Mouse (Mus musculus): ENCODE measurements around the gene Stt3a. TPM values are rescaled to one million over a fixed set of nuclear protein-coding genes. Genes with fewer than 3 reads are reported as not detected.

Gene Stt3a
- polyA plus RNA-seq, 1 experiment from 2014 or later = 155 TPM

DNA sequence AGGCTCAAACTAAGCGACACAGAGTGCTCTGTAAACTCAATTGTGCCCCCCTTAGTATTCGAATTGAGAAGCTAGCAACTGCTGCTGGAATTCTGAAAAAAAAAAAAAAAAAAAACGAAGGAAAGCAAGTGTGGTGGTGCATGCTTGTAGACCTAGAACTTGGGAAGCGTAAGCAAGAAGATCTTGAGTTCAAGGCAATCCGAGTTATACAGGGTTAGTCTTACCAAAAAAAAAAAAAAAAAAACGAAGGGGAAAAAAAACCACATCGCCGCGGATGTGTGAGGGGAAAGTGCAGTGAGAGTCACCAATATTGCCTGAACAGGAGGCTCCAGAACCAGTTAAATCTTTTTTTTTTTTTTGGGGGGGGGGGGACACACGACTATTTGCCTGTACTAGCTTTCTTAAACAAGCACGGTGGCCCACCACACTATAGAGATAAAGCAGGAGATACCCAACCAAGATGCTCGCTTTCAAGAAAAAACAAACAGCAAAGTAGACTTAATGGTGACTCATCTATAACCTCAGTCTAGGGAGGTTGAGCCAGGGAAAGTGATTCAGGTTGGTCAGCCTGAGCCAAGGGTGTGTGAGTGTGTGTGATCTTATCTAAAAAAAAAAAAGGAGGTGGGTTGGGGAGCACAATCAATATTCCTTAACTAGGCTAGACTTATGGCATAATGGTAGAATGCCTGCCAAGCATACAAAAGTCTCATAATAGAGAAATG is 40.3 kb downstream of the Stt3a start, which contains the start of gene Chek1:
Gene Chek1, minus strand, starts transcription at position 32 of the 722 bp plus-strand sequence.
- peaks cover 14% of the 10 kb centered on the region for H3K4me1 ChIP-seq (ENCODE audit: control insufficient read depth, insufficient read depth, low read length)
- no peaks in the 10 kb centered on the region for H3K9me3 ChIP-seq (ENCODE audit: control insufficient read depth, low read length)
- H3K36me3 ChIP-seq (ENCODE audit: control insufficient read depth, insufficient read depth, low read length) = peaks cover 4% of the 10 kb centered on the region
- peak within 1 kb of the TSS; percentile 86 for H3K9ac ChIP-seq (ENCODE audit: low read length)
- no peaks in the 10 kb centered on the region for H3K27me3 ChIP-seq (ENCODE audit: control insufficient read depth, insufficient read depth, low read length)
- ATAC-seq (ENCODE audit: low FRiP score) (no peak; the same call in 1 of the 2 replicates), DNase-seq (ENCODE audit: low spot score, missing footprints) (no peak)
- WGBS = 12% methylated on average over 12 of the region's 12 CpGs
- H3K4me3 ChIP-seq (ENCODE audit: low read depth, low read length) = peak within 1 kb of the TSS; percentile 74
- peak within 1 kb of the TSS; percentile 85 for H3K27ac ChIP-seq (ENCODE audit: low read depth, low read length)
- H3K4me2 ChIP-seq = peak within 1 kb of the TSS; percentile 84

- Histone ChIP-seq H3K27me3 (ENCODE audit: control insufficient read depth, insufficient read depth, low read length) (no peaks in the 10 kb centered on the region), H3K36me3 (ENCODE audit: control insufficient read depth, insufficient read depth, low read length) (peaks cover 7% of the 10 kb centered on the region), H3K4me1 (ENCODE audit: control insufficient read depth, insufficient read depth, low read length) (peaks cover 14% of the 10 kb centered on the region), H3K9ac (ENCODE audit: low read length) (peak overlapping the region; percentile 86), H3K27ac (ENCODE audit: low read depth, low read length) (peak overlapping the region; percentile 85), H3K9me3 (ENCODE audit: control insufficient read depth, low read length) (no peaks in the 10 kb centered on the region), H3K4me2 (peak overlapping the region; percentile 84), H3K4me3 (ENCODE audit: low read depth, low read length) (peak overlapping the region; percentile 74)
- ATAC-seq (ENCODE audit: low FRiP score) (peak; percentile 95), DNase-seq (ENCODE audit: low spot score, missing footprints) (peak; percentile 100)
- WGBS = under 1% methylated on average over 53 of the region's 53 CpGs
Measured at GRCm38 (mm10) chr9:36726131-36727033, 41.1 kb downstream of the Stt3a start.

DNA sequence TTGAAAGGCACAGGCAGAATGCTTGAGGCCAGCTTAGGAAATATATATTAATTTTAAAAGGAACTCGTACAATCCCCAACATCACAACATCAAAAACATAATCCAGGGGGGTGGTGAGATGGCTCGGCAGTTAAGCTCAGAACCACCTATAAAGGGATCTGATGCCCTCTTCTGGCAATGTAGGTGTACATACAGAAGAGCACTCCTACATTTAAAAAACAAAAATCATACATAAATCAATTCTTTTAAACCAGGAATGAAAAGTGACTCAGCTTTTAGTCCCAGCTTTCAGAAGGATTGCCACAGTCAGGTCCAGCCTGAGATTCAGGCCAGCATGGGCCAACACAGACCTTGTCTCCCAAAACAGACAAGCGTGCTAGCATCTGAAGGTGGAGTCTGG is 50.9 kb downstream of the Stt3a start:
- H3K4me1 ChIP-seq (ENCODE audit: control insufficient read depth, insufficient read depth, low read length) = no peaks in the 10 kb centered on the region
- 87% methylated on average over 3 of the region's 3 CpGs for WGBS
- H3K4me2 ChIP-seq = no peak overlapping the region
- peak; percentile 68 for DNase-seq (ENCODE audit: low spot score, missing footprints)
- no peak overlapping the region for H3K9ac ChIP-seq (ENCODE audit: low read length)
- no peak overlapping the region for H3K27ac ChIP-seq (ENCODE audit: low read depth, low read length)
- H3K4me3 ChIP-seq (ENCODE audit: low read depth, low read length) = no peak overlapping the region
- peaks cover 9% of the 10 kb centered on the region for H3K36me3 ChIP-seq (ENCODE audit: control insufficient read depth, insufficient read depth, low read length)
- no peaks in the 10 kb centered on the region for H3K9me3 ChIP-seq (ENCODE audit: control insufficient read depth, low read length)
- ATAC-seq (ENCODE audit: low FRiP score) = no peak
- H3K27me3 ChIP-seq (ENCODE audit: control insufficient read depth, insufficient read depth, low read length) = no peaks in the 10 kb centered on the region

DNA sequence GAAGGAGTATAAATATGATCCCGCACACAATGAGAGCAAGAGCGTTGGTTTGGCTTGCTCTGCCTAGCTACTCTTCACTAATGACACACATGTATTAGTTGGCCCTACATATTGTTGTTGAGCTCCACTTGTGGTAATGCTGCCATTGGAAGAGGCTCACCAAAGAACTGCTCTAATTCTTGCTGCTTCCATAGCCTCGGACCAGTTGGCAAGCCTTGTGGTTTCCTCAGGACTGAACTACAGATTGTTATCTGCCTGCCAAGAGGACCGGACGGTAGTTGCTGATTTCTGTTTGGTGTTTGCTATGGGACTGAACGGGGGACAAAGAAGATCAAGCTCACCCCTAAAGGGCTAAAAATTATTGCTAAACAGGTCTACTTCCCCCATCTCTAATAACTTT is 60.2 kb downstream of the Stt3a start:
- Histone ChIP-seq H3K4me3 (ENCODE audit: low read depth, low read length) (no peak overlapping the region), H3K27ac (ENCODE audit: low read depth, low read length) (no peak overlapping the region), H3K4me1 (ENCODE audit: control insufficient read depth, insufficient read depth, low read length) (no peaks in the 10 kb centered on the region), H3K9ac (ENCODE audit: low read length) (no peak overlapping the region), H3K4me2 (no peak overlapping the region), H3K27me3 (ENCODE audit: control insufficient read depth, insufficient read depth, low read length) (no peaks in the 10 kb centered on the region), H3K36me3 (ENCODE audit: control insufficient read depth, insufficient read depth, low read length) (peaks cover 6% of the 10 kb centered on the region), H3K9me3 (ENCODE audit: control insufficient read depth, low read length) (no peaks in the 10 kb centered on the region)
- 95% methylated on average over 6 of the region's 6 CpGs for WGBS
- ATAC-seq (ENCODE audit: low FRiP score) = no peak
- DNase-seq (ENCODE audit: low spot score, missing footprints) = no peak

DNA sequence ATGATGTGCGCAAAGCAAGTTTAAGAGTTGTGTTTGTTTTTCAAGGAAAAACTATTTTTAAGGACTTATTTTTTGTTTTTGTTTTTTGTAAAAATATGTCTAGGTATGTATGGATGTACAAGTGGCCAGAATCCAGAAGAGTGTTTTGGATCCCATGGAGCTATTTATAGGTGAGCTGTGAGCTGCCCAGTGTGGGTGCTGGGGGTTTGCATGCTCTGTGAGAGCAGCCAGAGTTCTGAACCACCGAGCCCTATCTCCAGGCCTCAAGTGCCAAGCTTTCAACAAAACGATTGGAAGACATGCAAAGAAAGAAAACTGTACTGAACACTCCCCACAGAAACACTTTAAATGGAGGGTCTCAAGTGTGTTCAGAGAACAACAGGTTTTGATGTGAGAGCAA is 61.6 kb downstream of the Stt3a start:
- ATAC-seq (ENCODE audit: low FRiP score) = no peak
- Histone ChIP-seq H3K4me2 (no peak overlapping the region), H3K9me3 (ENCODE audit: control insufficient read depth, low read length) (no peaks in the 10 kb centered on the region), H3K27me3 (ENCODE audit: control insufficient read depth, insufficient read depth, low read length) (no peaks in the 10 kb centered on the region), H3K27ac (ENCODE audit: low read depth, low read length) (no peak overlapping the region), H3K4me3 (ENCODE audit: low read depth, low read length) (no peak overlapping the region), H3K4me1 (ENCODE audit: control insufficient read depth, insufficient read depth, low read length) (no peaks in the 10 kb centered on the region), H3K9ac (ENCODE audit: low read length) (no peak overlapping the region), H3K36me3 (ENCODE audit: control insufficient read depth, insufficient read depth, low read length) (peaks cover 4% of the 10 kb centered on the region; the same call in 1 of the 2 replicates)
- 89% methylated on average over 3 of the region's 3 CpGs for WGBS
- no peak for DNase-seq (ENCODE audit: low spot score, missing footprints)

DNA sequence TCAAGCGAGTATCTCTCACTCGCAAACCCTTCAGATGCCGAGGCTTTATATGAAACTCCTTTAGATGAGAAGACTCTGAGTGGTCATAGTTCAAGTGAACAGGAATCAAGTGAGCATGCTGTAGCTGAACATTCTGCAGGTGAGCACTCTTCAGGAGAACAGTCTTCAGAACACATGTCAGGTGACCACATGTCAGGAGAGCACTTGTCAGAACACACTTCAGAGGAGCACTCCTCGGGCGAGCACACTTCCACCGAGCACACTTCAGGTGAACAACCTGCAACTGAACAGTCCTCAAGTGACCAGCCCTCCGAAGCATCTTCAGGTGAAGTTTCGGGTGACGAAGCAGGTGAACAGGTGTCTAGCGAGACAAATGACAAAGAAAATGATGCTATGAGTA is 73.2 kb downstream of the Stt3a start:
- ATAC-seq (ENCODE audit: low FRiP score) = no peak
- 95% methylated on average over 10 of the region's 10 CpGs for WGBS
- no peaks in the 10 kb centered on the region for H3K27me3 ChIP-seq (ENCODE audit: control insufficient read depth, insufficient read depth, low read length)

DNA sequence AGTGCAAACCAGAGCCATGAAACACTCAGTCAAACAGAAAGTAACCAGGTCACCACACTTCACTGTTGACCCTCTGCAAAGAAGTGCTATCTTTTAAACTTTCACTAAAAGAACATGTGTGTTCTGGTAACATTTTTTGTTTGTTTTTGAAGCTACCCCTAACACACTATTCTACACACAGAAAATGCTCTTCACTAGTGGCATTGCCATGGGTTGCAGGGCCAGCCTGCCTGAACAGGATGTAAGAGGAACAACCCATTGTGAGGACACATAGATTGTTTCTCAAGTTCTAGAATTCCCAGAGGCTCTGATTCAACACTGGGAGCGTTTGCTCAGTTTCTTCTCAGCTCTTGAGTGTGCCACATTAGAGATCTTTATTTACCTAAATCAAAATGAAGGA is 74.6 kb downstream of the Stt3a start, which contains the start of gene Acrv1:
Gene Acrv1, plus strand, starts transcription at position 301 of the 400 bp plus-strand sequence.
- DNase-seq (ENCODE audit: low spot score, missing footprints) (no peak), ATAC-seq (ENCODE audit: low FRiP score) (no peak)
- no peaks in the 10 kb centered on the region for H3K4me1 ChIP-seq (ENCODE audit: control insufficient read depth, insufficient read depth, low read length)
- no peaks in the 10 kb centered on the region for H3K27me3 ChIP-seq (ENCODE audit: control insufficient read depth, insufficient read depth, low read length)
- no peak within 1 kb of the TSS for H3K27ac ChIP-seq (ENCODE audit: low read depth, low read length)
- H3K4me3 ChIP-seq (ENCODE audit: low read depth, low read length) = no peak within 1 kb of the TSS
- WGBS = 81% methylated on average over 1 of the region's 1 CpGs
- H3K4me2 ChIP-seq = no peak within 1 kb of the TSS
- no peaks in the 10 kb centered on the region for H3K9me3 ChIP-seq (ENCODE audit: control insufficient read depth, low read length)
- no peak within 1 kb of the TSS for H3K9ac ChIP-seq (ENCODE audit: low read length)
- H3K36me3 ChIP-seq (ENCODE audit: control insufficient read depth, insufficient read depth, low read length) = no peaks in the 10 kb centered on the region

More for the DNA sequence above, 73.2 kb downstream of the Stt3a start:
- no peak for DNase-seq (ENCODE audit: low spot score, missing footprints)
- H3K36me3 ChIP-seq (ENCODE audit: control insufficient read depth, insufficient read depth, low read length) = no peaks in the 10 kb centered on the region
- no peak overlapping the region for H3K27ac ChIP-seq (ENCODE audit: low read depth, low read length)
- no peak overlapping the region for H3K4me2 ChIP-seq
- H3K9ac ChIP-seq (ENCODE audit: low read length) = no peak overlapping the region
- H3K4me3 ChIP-seq (ENCODE audit: low read depth, low read length) = no peak overlapping the region
- H3K4me1 ChIP-seq (ENCODE audit: control insufficient read depth, insufficient read depth, low read length) = no peaks in the 10 kb centered on the region
- H3K9me3 ChIP-seq (ENCODE audit: control insufficient read depth, low read length) = no peaks in the 10 kb centered on the region

GRCm38 (mm10) chr9:36687329-36687728 is 80.2 kb downstream of the Stt3a start:
- Histone ChIP-seq H3K27ac (ENCODE audit: low read depth, low read length) (no peak overlapping the region), H3K4me3 (ENCODE audit: low read depth, low read length) (no peak overlapping the region), H3K4me2 (no peak overlapping the region), H3K9me3 (ENCODE audit: control insufficient read depth, low read length) (no peaks in the 10 kb centered on the region), H3K27me3 (ENCODE audit: control insufficient read depth, insufficient read depth, low read length) (no peaks in the 10 kb centered on the region), H3K9ac (ENCODE audit: low read length) (no peak overlapping the region), H3K36me3 (ENCODE audit: control insufficient read depth, insufficient read depth, low read length) (no peaks in the 10 kb centered on the region), H3K4me1 (ENCODE audit: control insufficient read depth, insufficient read depth, low read length) (no peaks in the 10 kb centered on the region)
- DNase-seq (ENCODE audit: low spot score, missing footprints) (no peak), ATAC-seq (ENCODE audit: low FRiP score) (no peak)

DNA sequence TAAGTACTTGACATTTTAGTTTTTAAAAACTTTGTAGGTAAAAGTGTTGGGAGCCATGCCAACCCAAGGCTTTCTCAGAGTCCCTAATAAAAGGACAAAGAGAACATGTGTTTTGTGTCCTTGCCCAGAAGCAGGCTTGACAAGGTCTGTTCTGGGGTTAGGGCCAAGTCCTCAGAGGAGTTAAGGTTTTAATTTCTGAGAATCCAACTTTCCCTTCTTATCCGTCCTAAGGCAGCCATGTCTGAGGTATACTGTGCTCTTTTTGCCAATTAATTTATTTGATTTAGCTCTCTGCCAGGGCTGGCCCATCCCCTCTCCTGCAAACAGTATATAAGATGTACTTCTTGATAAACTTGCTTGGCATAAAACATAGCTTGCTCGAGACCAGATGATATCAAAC is 86.1 kb downstream of the Stt3a start:
- Histone ChIP-seq H3K36me3 (ENCODE audit: control insufficient read depth, insufficient read depth, low read length) (no peaks in the 10 kb centered on the region), H3K9ac (ENCODE audit: low read length) (no peak overlapping the region), H3K4me3 (ENCODE audit: low read depth, low read length) (no peak overlapping the region), H3K9me3 (ENCODE audit: control insufficient read depth, low read length) (no peaks in the 10 kb centered on the region), H3K4me2 (no peak overlapping the region), H3K27ac (ENCODE audit: low read depth, low read length) (no peak overlapping the region), H3K4me1 (ENCODE audit: control insufficient read depth, insufficient read depth, low read length) (no peaks in the 10 kb centered on the region), H3K27me3 (ENCODE audit: control insufficient read depth, insufficient read depth, low read length) (no peaks in the 10 kb centered on the region)
- WGBS = 92% methylated on average over 2 of the region's 2 CpGs
- DNase-seq (ENCODE audit: low spot score, missing footprints) (no peak), ATAC-seq (ENCODE audit: low FRiP score) (no peak)
